Mouse (Mus musculus): ENCODE measurements around the gene Fam213b.
A peak's percentile ranks its signal among the peaks of the same experiment; 100 is the strongest.

Fam213b gene

GRCm38 (mm10) chr4:154922291-154922690, 23.4 kb upstream of the Fam213b start:
- DNase-seq: no peak

DNA sequence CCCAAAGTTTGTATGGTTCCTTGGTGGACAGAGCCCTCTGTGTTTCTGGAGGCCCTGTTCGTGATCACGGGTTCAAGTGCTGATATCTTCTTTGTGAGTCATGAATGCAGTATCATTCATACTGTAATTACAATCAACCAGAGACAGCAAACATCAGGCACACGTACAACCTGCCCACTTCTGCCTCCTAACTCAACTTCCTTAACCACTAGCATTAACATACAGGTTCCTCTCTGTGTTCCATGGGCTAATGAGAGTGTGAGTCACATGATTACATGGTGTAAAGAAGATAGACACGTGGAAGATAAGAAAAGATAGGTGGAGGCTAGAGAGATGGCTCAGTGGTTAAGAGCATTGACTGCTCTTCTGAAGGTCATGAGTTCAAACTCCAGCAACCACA, 17.7 kb upstream of the Fam213b start:
- no peak for DNase-seq

DNA sequence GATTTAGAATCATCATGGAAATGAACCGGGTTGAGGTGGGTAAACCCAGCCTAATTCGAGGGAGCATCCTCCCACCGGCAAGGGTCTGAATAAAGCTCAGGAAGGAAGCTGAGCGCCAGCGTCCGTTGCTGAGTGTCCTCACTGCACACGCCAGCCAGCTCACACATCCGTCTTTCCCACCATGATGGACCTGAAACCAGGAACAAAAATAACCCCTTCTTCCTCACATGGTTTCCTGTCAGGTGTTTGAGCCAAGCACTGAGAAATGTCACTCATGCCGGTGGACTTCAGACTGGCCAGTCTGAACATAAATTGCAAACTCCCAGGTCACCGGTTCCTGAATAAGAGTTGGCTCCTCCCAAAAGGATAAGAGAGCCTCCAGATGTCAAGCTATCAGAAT, 16.4 kb upstream of the Fam213b start:
- DNase-seq: no peak

DNA sequence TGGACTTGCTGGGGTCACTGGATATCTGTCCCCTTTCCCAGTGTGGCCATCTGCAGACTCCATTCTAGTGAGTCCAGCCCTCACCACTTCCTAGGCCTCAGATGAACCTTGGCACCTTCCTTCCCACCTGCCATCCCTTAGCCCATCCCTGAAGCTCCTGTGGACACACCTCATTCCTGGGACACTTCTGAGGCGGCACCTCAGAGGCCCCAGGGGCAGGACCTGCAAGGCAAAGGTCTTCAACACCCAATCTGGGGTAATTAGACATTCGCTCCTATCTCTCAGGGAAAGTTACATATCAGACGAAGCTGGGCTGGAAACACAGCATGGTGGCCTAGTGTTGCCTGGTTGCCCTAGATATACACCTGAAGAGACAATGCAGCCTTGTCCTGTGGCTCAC, 15.8 kb upstream of the Fam213b start:
- no peak for DNase-seq

DNA sequence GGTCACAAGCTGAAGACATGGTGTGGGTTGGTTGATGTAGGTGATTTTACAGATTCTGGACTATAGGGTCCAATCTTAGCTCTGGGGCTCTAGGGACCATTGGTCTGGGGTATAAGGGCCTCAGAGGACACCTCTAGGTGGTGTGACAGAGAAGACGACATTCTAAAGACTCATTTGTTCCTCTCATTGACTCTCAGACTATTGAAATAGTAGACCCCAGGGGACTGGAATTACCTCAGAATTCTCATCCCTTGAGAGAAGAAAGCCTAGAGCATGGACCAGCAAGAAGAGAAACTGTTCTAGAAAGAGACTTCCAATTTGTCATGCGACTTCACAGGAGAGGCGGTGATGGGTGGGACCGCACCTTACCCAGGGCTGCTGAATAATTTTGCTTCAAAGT, 15.3 kb upstream of the Fam213b start:
- no peak for DNase-seq

DNA sequence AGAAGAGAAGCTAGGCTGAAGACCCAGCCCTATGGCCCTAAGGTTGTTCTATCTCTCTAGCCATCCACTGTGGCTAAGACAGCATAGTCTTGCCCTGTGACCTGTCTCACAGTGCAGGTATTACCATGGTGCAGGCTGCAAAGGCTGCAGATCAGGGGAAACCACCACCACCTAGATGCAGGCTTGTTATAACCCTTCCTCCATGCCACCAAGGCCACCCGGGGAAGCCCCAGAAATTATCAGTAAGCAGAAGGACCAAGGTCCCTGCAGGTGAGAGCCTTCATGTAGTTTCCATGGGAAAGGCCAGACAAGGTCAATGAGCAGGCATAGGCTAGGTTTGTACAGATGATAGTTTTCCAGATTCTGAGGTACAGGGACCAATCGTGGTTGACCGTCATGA, 14.9 kb upstream of the Fam213b start:
- DNase-seq: no peak

DNA sequence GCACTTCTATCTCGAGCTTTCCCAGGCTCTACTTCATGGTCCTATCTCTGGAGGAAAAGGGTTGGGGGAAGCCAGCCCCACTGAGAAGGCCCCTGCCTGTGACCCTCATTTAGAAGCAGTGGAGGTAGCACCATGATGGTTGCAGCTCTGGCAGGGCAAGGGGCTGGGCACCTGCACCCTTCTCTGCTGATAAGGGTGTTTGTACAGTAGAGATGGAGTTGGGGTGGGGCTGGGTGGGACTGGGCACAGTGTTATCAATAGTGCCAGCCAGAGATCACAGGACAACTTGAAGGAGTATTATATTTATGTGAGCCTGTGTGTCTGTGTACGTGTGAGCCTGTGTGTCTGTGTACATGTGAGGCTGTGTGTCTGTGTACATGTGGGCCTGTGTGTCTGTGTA, 12.7 kb upstream of the Fam213b start:
- DNase-seq: no peak

- DNase-seq: no peak
Measured at GRCm38 (mm10) chr4:154910606-154911522, 11.9 kb upstream of the Fam213b start.

GRCm38 (mm10) chr4:154908490-154908889, 9.6 kb upstream of the Fam213b start:
- DNase-seq: no peak

DNA sequence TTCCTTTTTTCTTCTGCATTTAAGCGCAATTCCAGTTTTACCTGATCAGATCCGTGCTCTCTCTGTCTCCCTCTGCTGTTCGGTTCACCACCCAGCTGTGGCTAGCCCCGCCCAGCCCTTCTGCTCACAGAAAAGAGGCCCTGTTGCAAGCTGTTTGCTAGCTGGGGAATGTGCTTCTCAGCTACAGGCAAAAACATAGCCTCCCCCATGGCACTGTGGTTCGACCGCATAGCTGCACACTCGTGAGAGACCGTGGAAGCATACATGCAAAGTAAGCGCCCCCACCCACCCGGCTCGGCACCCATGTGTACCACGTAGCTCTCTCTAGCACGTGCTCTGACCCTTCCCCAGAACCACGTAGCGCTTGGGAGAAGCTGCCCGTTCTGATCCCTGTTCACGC, 8.9 kb upstream of the Fam213b start:
- peak; percentile 71 for DNase-seq

- peak; percentile 81 for DNase-seq
Measured at GRCm38 (mm10) chr4:154904185-154905071, 5.5 kb upstream of the Fam213b start.

- no peak for DNase-seq
Measured at GRCm38 (mm10) chr4:154902371-154902770, 3.4 kb upstream of the Fam213b start.

DNA sequence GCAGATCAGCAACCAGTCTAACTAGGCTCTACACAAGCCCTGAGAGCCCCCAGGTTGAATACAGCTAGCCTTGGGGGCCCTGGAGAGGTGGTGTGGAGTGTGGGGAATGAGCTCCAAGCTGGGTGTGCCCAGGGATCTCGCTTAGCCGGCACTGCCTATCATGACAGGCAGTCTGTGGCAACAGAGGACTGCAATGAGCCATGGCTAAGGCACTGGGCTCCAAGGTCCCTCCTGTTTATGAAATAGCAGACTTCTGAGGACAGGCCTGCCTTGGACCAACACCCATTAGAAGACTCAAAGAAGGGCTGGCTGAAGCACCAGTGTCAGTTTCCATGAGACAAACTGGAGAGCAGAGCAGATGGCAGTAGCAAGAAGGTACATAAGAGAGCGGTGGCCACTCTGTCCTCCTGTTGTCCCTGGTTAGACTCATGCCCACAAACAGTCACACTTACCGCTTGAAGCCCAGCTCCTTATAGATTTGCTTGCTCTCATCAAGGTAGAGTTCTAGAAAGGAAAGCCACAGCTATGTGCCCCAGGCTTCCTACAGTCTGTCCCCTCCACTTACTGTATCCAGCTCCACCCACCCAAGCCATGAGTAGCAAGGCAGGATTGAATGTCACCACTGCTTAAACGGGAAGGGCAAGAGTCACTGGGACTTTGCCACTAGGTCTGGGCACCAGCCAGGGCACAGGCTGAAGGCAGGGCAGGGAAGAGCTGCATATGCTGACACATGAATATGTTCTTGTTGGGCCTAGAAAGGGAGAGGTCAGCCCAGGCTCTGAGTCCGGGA, 1.1 kb downstream of the Fam213b start:
- peak; percentile 30 for DNase-seq

DNA sequence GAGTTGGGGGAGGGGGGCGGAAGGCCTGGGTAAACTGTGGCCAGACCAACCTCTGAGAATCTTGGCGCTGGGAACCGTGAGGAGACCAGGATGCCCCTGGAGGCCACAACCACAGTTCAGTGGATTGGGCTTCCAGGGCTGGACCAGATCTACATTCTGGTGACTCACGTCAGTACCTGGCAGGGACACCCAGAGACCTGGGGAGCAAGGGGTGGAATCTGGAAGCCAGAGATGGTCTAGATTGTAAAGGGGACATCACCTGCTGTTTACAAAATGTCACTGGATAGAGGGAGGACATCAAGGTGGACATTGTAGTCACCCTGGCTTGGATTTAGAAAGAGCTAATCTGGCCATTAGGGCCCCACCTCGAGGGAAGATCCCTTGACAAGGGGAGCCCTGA, 3.4 kb downstream of the Fam213b start:
- DNase-seq: peak; percentile 26

DNA sequence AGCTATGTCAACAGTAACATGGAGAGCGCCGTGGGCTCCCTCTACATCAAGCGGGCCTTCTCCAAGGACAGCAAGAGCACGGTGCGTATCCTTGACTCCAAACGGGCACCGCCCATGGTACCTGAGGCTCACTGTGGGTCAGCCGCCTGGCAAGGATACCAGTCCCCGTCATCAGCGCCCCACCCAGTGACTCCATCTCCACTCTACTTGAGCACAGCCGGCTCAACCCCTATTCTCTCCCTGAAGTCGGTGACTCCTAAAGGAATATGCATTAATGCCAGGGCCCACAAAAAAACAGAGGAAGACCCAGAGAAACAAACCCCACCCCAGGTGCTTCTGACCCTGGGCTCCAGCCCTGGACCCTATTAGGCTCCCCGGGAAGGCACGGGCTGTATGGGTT, 8.0 kb downstream of the Fam213b start:
- DNase-seq: peak; percentile 12

DNA sequence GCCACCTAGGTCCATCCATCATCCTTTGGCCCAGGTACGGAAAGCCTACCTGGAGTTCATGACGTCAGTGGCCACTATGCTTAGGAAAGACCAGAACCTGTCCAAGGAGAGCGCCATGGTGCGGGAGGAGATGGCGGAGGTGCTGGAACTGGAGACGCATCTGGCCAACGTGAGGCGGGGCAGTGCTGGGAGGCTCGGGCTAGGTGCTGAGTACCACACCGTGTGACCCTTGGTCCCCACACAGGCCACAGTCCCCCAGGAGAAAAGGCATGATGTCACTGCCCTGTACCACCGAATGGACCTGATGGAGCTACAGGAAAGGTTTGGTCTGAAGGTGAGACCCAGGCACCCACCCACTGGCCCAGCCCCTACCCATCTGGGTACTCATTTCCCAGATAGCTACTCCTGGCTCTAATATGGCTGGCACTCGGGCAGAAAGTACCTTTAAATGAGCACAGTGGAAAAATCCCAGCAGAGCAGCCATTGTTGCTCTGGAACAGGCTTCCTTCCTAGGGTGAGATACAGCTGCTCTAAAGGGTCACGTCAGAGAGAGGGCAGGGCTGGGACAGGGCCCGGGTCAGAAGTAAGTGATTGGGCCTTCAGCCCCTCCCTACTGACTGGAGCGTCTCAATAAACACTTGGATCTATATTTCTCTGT, 11.2 kb downstream of the Fam213b start:
- peak; percentile 39 for DNase-seq

DNA sequence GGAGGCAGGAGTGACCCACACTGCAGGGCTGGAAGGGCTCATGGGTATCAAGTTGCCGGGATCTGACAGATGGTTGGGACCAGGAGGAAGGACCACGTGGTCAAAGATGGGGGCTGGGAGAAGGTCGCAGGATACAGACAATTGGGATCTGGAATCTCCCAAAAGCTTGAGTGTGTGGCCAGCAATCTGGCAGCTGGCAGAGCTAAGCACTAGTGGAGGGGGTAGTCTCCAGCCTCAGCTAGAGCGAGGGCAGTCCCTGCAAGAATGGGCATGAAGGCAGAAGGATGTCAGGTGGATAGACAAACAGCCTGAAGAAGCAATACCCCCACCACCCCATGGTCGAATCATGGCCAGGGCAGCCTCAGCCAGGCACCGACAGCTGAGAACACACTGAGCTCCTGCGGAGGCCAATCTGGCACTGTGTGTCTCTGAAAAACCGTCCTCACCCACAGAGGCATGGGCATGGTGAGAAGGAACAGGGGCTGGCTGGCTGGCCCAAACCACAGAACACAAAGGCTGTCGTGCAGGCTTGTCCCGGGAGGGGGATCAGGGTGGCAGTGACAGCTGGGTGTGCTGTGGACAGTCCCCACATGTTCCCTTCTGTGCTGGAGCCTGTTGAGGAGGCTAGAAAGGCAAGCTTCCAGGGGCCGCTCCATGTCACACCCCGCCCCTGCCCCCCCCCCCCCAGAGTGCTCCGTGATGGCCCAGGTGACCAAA, 11.9 kb downstream of the Fam213b start:
- peak; percentile 58 for DNase-seq

DNA sequence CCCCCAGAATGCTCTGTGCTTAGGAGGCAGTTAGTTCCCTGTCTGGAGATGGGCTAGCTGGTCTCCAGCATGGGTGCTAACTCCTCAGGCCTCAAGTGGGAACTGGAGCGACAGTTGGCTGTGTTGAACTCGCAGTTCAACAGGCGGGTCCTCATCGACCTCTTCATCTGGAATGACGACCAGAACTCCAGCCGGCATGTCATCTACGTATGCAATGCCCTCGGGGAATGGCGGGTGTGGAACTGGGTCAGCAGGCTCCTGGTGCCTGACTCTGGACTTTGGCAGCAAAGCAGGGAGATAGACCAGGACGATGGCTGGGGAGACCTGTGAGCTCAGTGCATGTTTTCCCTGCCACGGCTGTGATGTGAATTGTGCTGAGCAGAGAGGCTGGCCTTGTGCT, 13.5 kb downstream of the Fam213b start:
- DNase-seq: no peak

- DNase-seq: no peak
Measured at GRCm38 (mm10) chr4:154882014-154882659, 16.8 kb downstream of the Fam213b start.

DNA sequence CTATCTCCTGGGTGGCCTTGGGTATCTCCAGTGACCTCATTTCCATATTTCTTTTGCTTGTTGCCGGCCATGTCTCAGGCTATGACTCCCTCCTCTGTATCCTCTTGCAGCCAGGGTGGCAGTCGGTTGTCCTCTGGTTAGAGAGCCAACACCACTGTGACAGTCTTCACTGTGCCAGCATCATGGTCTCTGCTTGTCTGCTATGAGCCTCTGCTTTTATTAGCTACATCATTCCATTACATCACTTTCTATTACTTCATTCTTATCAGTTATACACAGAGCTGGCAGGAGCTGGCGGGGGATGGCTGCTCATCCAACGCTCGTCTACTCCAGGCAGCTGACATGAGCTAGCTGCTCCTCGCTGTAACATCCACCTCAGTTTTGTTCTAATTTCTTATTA, 18.2 kb downstream of the Fam213b start:
- no peak for DNase-seq

DNA sequence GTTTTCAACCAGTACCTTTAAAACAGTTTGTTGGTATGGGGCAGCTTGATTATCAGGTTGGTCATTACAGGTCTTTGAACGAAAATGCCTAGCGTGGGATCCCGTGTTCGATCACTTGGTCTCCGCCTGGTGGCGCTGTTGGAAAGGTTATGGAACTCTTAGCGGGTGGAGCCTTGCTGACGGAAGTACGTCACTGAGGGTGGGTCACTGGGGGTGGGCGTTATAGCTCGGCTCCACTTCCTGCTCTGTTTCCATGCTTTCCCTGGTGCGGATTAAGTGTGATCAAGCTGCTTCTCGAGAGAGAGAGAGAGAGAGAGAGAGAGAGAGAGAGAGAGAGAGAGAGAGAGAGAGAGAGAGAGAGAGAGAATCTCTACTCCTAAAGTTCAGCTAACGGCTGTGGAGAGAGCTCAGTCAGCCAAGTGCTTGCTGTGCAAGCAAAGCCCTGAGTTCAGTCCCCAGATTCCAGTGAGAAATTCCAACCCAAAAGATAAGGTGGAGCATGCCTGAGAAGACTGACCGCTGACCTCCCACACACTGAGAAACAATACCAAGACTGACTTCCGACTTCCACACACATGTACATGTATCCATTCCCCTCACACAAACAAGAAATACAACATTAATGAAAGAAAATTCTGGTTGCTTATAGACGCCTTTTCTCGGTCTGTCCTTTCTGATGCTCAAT, 20.9 kb downstream of the Fam213b start:
- peak; percentile 92 for DNase-seq

Measured in cerebellum, adult 11 months (tissue).